Mouse (Mus musculus): ENCODE data around the gene Nr6a1.

GRCm38 (mm10) chr2:38782731-38783130 lies 144.8 kb downstream of the Nr6a1 start:
- TF ChIP-seq POLR2A (IDR thresholded peaks at IDR 0.05; ENCODE audit: insufficient read length, low read depth) (no peak), USF1 (IDR thresholded peaks at IDR 0.05; ENCODE audit: low read depth) (no peak)

All from myocyte (in vitro differentiated cells).